Mouse (Mus musculus): ENCODE measurements around the gene Atf7.
A peak's percentile ranks its signal among the peaks of the same experiment; 100 is the strongest.

GRCm38 (mm10) chr15:102557580-102557979, 67.7 kb downstream of the Atf7 start:
- no peak for TF ChIP-seq EP300 (IDR thresholded peaks at IDR 0.05; ENCODE audit: insufficient read depth, low read depth, low read length)
- no peak for TF ChIP-seq POLR2A (IDR thresholded peaks at IDR 0.05; ENCODE audit: insufficient read depth, low read depth, low read length)
- peak; percentile 57 for TF ChIP-seq CTCF (IDR thresholded peaks at IDR 0.05)

Measured in heart, adult 2 months (tissue).